Mouse (Mus musculus) right cerebral cortex, postnatal 36 days (tissue): ENCODE data around the gene Pla2g3.

ENCODE experiments used
- DNase-seq, 2 experiments: peaks; one replicate each; pipeline ENCODE4 v3.0.0; 2022; ENCODE audit warnings: low spot score in 2 of 2, mixed read lengths in 1 of 2

The Pla2g3 gene

DNA sequence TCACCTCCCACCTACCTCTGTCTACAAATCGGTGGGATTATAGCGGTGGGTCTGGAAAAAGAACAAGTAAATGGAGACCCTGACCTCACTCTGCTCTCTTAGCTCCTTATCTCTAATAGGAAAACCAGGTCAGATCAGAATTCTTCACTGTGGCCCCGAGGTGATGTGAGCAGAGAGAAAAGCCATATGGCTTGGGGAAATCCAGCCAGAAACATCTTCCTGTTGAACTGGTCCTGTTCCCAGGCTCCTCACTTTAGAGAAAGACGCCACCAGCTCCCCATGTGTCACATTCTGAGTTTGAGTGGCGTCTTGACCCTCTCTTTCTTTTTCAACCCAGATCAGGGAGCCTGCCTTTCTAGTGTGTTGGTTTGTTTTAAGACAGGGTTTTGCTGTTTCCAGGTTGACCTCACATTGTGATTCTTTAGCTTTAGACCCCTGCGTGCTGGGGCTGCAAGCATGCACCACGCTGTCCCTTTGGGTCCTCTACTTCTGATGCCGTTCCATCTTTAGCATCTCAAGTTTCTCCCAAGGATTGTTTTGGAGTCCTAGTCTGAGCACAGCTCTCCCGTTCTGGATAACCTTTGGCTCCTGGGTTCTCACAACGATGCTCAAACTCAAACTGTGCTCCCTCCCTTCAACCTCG, 31.8 kb downstream of the Pla2g3 start:
- DNase-seq: no peak

DNA sequence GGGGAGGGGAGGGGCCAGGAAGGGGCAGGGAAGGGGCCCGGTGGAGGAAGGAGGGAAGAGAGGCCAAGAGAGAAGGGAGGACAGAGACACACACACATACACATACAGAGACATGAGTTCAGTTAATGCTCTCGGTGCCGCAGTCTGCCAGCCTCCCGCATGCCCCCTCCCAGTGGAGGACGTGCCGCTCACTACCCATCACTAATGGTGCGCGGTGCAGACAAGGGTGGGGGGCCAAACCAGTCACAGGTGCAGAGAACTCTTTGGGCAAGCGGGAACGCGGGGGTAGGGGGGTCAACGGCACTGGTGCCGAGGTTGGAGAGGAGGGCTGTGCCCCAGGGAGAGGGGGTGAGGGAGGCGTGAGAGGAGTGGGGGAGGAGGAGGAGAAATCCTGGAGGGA, 32.8 kb downstream of the Pla2g3 start:
- no peak for DNase-seq

DNA sequence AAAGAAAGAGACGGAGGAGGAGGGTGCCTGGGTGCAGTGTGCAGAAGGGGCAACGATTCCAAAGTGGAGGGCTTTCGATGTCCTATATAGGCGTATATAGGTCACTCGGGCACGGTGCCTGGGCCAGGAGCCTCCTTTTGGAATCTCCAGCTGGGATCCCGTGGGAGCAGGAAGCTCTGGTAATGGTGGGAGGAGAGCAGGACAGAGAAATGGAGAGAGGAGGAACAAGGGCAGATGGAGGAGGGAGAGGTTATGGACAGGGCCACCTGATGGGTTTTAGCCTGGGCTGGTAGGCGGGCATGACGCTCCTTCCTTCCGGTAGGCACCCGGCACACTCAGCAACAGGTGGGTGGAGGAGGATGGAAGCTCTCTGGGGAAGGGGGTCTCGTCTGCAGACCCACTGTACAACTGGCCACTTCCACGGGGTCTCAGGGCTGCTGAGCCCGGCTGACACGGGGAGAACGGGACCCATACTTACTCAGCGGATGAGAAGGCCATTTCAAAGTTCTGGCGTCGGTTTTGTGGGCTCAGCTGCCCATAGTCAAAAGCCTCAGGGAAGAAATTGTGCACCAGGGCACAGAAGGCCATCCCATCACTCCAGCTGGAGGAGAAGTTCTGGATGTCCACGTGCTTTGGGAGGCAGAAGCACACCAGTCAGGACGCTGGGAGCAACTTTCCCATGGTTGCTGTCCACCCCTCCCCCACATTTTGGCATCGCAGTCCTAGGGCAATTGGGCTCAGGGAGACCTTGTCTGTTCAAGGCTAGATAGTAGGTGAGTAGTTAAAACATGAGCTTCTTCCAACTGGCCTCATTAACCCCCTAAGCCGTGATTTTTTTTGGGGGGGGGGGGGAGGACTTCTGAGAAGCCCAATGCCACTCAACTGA, 33.5 kb downstream of the Pla2g3 start:
- no peak for DNase-seq

DNA sequence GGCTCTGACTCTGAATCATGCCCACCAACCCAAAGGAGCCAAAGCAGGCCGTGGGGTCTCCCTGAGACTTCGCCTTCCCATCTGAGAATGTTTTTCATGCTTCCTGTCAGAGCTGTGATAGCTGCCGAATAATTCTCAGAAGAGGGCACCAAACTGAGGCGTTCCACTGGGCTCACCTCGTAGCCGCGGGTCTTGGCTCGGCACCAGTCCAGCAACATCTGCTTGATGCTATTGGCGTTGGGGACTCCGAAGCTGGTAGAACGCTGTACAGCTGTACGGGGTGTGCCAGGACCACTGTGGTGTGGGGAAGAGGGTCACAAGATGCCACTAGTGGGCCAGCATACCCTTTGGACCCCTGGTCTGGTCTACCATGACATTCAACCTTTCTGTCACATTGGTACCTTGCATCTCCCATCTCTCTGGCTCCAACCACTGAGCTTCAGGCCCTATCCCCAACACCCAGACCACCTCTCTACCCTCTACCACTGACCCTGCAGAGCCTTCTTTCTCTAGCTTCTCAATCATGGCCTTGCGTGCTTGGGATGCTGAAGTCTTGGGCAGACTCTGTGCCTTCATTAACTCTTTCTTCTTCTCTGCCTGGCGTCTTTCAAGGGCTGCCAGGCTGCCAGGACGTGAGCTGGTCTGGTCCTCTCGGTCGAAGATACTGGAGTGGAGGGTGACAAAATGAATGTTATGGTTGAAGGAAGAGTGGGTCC, 34.4 kb downstream of the Pla2g3 start:
- DNase-seq: no peak

DNA sequence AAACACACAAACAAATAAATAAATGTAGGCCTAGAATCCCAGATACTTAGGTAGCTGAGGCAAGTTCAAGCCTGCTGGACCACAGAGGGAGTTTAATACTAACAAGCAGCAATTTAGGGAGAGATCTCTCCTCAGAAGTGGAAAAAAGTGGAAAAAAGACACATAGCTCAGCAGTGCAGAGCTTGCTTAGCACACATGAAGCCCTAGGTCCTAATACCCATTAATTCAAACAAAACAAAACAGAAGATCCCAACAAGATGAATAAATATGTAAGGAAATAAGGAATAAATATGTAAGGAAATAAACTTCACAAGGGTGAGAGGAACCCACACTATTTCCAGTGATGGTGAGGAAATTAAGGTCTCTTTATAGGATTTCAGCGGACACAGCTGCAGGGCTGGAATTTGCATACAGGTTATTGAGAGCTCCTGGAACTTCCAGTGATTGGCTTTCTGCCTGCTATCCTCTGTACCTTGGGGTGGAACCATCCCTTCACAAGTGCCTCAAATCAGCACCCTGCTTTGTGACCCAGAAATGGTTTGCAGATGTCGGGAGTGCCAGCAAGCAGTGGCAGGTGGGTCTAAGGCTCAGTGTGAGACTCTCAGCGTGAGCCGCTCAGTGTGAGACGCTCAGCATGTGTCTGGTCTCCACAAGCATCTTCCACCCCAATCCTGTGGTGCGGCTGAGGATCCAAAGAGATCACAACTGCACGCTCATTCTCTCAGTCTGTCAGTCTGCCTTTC, 35.9 kb downstream of the Pla2g3 start:
- no peak for DNase-seq

DNA sequence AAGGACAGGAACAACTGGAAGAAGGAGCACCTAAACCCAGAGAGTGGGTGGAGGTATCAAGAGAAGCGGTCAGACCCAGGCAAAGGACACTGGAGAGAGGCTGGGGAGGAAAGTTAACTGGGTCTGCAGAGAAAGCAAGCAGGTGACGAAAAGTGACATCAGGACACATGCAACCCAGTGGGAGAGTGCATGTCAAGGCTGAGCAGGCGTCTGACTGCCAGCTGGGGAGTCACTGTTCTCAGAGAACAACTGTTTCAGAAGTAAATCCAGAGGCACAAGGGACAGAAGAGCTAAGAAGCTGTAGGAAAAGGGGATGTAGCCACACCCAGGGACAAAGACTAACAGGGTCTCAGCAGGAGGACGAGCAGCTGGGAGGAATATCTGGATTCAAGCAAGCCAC, 37.5 kb downstream of the Pla2g3 start:
- DNase-seq: no peak

DNA sequence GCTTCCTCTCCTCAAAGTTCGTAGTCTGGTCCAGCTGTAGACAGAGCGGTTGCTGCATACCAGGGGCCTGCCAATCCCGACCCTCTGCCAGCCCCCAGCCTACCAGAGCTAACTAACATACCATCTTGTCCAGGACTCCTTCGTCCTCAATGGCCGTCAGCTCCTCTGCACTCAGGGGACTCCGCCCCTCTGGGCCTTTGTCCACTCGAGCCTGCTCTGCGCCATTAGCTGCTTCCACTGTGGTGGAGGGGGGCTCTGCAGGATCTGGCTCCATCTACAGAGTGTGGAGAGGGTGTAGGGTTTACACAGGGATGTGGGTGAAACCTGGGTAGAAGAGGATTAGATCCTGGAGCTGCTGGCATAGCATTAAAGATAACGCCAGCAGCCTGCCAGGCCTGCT, 38.1 kb downstream of the Pla2g3 start:
- no peak for DNase-seq

DNA sequence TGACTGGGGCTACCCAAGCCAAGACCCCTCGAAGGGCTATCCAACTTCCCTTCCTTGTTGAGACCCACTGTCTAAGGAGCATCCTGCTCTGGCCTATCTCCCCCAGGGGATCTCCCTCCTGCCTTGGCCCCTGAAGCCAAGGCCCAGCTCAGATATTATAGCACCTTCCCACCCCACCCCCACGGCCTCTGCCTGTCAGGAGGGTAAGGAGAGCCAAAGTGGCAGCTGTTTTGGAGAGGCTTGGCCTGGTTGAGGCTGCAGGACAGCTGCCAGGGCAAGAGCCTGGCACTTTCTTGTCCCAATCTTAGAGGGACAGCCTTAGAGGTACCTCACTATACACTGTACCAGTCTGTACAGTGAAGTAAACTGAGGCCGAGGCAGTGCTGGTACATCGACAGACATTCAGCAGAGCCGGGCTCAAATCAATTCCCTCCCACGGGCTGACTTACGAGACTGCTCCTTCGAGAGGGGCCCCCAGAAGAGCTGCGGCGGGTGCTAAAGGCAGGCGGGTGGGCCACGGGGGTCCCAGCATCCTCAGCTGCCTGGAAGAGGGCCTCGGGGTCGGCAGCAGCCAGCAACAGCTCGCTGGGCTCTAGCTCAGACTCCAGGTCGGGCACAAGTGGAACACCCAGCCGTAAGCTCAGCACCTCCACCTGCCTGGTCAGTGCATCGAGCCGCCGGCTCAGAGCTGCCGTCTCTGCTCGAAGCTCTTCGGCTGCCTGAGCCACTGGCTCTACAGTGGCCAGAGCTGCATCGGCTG, 39.1 kb downstream of the Pla2g3 start:
- no peak for DNase-seq

DNA sequence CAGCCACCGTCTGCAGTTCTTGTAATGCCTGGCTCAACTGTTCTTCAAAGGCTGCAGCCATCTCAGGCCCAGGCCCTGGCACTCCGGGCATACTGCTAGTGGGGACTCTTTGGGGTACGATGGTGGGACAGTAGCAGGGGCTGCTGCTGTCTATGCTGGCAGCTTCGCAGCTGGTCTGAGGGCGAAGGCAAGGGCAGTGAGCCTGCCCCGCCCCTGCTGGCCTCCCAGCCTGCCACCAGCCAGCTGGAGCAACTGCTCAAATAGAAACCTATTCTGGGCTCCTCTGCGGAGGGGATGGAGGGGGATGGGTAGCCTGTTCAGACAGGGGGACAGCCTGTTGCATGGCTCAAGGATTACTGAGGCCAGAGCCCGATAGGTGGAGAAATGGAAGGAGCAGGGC, 39.7 kb downstream of the Pla2g3 start:
- DNase-seq: no peak

DNA sequence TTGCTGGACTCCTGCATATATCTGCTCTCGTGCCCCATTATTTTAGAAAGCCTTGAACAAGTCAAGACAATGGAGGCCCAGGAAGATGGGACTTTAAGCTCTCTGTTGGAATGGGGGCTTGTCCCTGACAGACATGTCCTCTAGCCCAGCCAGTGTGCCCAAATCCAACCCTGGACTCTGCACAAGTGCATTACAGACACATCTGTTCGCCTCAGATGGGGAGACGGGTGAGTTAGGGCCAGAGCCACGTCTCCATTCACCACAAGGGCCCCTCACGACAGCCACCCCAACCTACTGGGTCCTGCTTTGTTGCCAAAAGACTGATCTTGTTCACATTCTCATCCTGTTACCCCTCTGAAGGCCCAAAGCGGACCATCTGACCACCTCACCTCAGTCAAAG, 40.1 kb downstream of the Pla2g3 start:
- no peak for DNase-seq

DNA sequence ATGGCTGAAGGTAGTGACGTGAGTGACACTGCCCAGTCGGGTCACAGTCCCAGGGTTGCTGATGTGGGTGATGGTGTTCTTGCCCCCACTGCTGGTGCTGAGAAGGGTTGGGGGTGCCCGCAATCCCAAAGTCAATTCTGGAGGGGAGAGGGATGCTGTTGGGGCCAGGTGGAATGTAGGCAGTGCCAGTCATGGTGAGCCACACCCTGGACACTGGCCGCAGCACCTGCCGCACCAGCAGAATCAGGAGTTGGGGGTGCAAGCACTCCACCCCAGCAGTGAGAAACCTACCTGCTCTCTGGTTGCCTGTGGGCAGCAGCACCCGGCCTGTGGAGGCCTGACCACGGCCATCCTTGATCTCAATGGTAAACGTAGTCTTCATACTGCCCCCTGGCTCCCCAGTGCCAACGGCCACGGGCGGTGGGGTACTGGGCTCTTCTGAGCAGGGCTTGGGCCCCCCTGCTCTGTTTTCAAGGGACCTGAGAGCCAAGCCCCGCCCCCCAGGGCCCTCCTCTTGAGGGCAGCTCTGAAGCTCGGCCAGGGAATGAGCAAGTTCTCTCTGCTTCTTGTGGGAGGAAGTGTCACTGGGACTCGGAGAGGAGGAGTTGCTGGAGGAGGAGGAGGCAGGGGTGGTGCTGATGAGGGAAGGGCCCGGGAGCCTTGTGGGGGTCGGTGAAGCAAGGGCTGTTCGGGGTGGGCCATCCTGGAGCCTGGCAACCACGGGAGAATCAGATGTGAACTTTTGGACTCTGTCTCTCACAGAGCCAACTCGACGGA, 41.6 kb downstream of the Pla2g3 start:
- no peak for DNase-seq

DNA sequence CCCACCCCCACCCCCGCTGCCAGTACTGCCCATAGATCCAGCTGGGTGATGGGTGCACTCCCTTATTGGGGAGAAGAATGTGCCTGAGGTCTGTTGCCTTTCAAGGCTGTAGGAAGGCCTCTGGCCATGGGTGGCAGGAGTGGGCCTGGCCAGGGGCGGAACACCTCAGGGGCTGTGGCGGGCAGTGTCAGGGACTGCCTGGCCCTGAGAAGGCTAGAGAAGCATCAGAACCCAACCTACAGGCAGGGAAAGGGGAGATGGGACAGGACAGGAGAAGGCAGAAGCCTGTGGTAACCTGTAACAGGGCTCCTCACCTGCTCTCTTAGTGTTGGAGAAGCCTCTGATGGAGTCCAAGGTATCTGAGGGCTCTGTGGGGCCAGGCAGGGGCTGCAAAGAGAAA, 42.6 kb downstream of the Pla2g3 start:
- no peak for DNase-seq

DNA sequence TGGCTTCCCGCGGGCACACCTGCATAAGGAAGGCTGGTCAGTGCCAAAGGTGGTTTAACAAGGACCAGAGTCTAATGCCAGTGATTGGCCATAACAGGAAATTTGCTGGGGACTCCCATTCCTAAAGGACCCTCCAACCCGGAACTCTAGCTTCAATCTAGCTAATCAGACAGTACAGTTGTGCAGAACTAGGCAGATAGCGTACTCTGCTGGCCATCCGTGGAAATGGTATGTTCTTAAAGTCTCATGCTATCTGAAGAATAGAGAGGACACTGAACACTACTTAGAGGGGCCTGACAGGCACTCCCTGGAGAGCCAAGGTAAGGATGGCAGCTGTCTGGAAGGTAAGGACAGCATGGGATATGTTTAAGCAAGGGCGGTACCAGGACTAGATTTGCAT, 43.5 kb downstream of the Pla2g3 start:
- DNase-seq: no peak

DNA sequence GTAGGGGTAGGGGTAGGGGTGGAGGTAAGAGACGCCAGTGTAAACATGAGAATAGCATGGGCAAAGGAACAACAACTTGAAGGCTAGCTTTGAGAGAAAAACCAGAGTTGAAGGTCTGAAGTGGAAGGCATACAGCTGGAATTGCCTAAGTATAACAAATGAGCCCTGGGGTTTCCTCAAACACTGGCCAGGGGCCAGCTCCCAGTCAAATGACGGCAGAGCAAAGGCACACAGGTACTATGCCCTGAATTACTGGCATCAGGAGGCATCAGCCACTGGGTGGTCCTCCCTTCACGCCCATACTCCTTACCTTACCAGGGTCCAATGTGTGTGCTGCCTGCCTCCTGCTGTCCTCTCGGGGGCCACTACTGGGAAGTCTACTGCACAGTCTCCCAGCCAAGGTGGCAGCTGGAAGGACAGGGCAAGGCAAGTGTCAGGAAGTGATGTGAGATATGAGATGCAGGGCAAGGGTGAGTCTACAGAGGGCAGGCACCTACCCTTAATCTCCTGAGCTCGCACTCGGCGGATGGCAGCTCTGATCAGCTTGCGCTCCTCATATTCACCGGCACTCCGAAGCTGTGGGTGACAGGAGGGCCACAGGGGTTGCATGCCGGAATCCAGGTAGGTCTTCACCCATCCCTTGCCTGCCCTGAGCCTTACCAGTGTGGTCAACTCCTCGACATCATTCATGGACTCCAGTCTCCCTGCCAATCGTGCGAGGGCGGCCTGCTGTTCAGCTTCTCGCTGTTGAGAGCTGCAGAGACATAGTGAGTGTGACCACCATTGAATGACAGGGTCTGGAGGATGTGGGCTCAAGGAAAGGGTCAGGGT, 44.2 kb downstream of the Pla2g3 start:
- DNase-seq: no peak

DNA sequence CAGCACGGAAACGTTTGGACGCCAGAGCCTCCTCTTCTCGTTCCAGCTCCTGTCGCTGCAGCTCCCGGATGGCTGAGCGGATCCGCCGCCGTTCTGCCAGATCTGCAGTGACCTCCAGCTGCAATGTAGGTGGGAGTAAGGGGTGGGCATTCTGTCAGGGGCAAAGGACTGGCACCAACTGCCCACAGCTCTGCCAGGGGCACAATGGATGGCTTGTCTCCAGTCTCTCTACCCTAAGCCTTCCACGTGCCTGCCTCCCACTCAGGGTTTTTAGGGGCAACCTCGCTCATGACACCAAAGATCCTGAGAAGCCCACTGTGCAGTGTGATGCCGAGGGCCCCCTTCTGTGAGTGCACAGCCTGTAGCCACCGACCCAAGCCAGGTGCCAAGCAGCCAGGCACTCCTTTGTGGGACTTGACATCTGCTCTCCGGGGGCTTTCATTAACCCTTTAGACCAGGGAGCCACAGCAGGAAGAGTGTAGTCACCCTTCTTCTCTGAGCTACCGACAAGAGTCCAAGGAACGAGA, 45.4 kb downstream of the Pla2g3 start:
- no peak for DNase-seq

DNA sequence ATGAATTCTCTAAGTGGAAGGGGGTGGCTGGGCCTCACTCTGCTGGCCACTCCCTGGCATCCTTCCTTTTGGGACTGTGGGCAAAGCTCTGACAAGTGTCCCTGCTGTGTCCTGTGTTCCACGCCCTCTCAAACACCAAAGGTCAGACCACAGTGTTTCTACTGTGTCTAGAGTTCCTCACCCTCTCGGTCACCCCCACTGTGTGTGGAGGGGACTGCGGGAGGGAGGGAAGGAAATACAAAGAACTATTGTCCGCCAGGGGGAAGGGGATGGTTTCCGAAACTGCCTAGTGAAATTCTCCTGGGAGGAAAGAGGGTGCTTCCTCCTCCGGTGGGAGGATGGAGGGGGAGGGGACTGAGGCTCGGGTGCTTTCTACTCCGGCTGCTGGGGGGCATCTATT, 46.9 kb downstream of the Pla2g3 start:
- DNase-seq: no peak

DNA sequence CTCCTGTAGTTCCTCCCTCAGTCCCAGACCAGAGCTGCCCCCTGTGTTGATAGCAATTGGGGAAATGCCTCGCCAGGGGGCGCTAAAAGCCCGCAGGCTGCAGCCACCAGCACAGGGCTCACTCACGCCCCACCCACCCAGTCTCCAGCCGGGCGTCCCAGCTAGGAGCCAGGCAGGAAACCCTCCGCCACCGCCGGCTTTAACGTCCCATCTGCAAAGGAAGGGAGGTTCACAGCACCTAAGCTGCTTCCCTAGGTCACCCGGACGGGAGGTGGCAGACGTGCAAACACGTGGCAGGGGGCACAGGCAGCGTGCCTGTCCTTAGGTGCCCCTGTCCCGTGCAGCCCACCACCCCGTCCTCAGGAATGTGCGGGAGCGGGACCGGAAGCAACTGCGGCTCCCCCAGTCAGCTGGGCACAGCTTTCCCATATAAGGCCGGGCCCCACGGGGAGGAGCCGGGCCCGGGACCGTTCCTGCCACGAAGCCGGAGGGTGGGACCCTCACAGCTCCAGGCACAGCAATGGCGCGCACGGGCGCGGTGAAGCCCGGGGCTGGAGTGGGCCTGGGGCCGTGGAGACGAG, 47.4 kb downstream of the Pla2g3 start:
- DNase-seq: peak; percentile 80 to 81

DNA sequence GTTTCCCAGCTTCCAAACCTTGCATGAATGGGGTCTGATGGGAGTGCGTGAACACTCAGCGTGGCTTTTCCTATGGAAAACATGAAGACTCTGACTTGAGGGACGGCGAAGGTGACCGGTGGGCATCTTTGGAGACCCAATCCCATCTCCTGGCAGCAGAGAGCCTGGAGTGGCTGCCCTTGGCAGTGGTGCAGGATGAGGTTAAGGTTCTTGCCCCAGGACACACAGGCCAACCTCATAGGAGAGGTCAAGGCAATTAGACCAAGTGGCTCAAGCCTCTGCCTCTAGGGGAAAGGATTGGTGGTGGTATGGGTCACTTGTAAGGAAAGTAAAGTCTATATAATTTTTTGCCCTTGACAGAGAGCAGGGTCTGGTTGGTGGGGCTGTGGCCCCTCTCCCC, 48.0 kb downstream of the Pla2g3 start:
- no peak for DNase-seq

DNA sequence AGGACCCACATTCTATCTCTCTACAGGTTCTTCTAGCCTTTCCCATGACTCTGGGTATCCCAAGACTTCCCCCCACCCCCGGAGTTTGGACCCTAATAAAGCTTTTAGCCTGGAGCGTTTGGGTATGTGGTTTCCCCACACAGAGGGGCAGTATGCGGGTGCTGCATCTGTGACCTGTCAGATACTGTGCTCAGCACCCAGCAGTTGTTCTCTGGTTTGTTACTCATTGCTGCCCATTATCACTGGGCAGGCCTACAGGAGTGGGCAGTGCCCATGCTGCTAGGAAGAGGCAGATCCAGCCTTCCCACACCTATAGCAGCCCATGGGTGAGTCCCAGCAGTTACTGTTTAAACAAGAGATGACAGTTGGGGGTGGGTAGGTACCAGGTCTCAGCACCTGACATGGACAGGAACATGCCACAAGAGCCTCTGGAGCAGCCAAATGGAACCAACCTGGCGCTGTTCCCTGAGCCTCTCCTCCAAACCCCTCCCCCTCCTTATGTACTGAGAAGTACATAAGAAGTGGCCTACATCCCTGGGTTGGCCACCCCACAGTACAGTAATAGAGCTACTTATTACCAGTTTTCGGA, 48.8 kb downstream of the Pla2g3 start:
- no peak for DNase-seq
